Mouse (Mus musculus) CH12.LX (cell line): ENCODE results near the gene Bglap3. TPM values are rescaled to one million over a fixed set of nuclear protein-coding genes. Genes with fewer than 3 reads are reported as not detected.

Source experiments
- DNase-seq: peaks from one replicate; pipeline ENCODE4 v3.0.0-alpha.2; 2013; ENCODE audit errors: extremely low read depth
- H3K27ac ChIP-seq: 2 replicates; pipeline ENCODE4 v1.5.1; 2012; ENCODE audit warnings: low read depth, mild to moderate bottlenecking, control low read depth, moderate library complexity; ENCODE audit not compliant: insufficient read depth
- H3K27me3 ChIP-seq: replicated peaks from 2 replicates; pipeline ENCODE3; 2012; ENCODE audit warnings: inconsistent platforms
- H3K36me3 ChIP-seq, 2 experiments: replicated peaks in 1 of 2; 2 replicates each; pipeline versions ENCODE3 to v1.6.1; 2012; ENCODE audit warnings: inconsistent platforms in 1 of 2, low read length in 1 of 2, mild to moderate bottlenecking in 1 of 2, mixed read lengths in 1 of 2, moderate library complexity in 1 of 2; ENCODE audit not compliant: control insufficient read depth in 1 of 2, insufficient read depth in 1 of 2
- H3K4me1 ChIP-seq, 2 experiments: 2 replicates each; pipeline ENCODE4 v1.6.1; 2012; ENCODE audit warnings: inconsistent platforms in 1 of 2, moderate library complexity in 1 of 2; ENCODE audit not compliant: insufficient read depth in 2 of 2, control insufficient read depth in 1 of 2
- H3K4me2 ChIP-seq: 2 replicates; pipeline ENCODE4 v1.6.1; 2012; ENCODE audit warnings: low read depth, mild to moderate bottlenecking, control low read depth; ENCODE audit not compliant: poor library complexity, insufficient read depth, severe bottlenecking
- H3K4me3 ChIP-seq, 3 experiments: fragments of 150-350 bp in 1 of 3; sonication (generic) in 1 of 3; replicated peaks in 1 of 3; 2 replicates each; pipeline versions ENCODE3 to v1.5.1; 2011 to 2012; ENCODE audit warnings: low read depth in 2 of 3, low read length in 2 of 3, mild to moderate bottlenecking in 2 of 3, moderate library complexity in 2 of 3, control low read depth in 1 of 3, improper control_type of control experiment in 1 of 3, inconsistent platforms in 1 of 3, mixed read lengths in 1 of 3; ENCODE audit not compliant: poor library complexity in 1 of 3
- H3K79me2 ChIP-seq: replicated peaks from 2 replicates; pipeline ENCODE4 v1.6.1; 2012; ENCODE audit warnings: mild to moderate bottlenecking, moderate library complexity; ENCODE audit not compliant: control insufficient read depth, poor library complexity, insufficient read depth, severe bottlenecking; ENCODE audit errors: extremely low read depth
- H3K9ac ChIP-seq: 2 replicates; pipeline ENCODE4 v1.6.1; 2012; ENCODE audit warnings: low read depth, mild to moderate bottlenecking, control low read depth, moderate library complexity; ENCODE audit not compliant: insufficient read depth
- H3K9me3 ChIP-seq: replicated peaks from 2 replicates; pipeline ENCODE3; 2012; ENCODE audit warnings: low read length, inconsistent platforms, mixed read lengths
- CHD2 ChIP-seq: IDR thresholded peaks from 2 replicates; pipeline ENCODE4 v1.6.1; 2011; ENCODE audit warnings: low read length, improper control_type of control experiment
- CTCF ChIP-seq, 2 experiments: IDR thresholded peaks in 1 of 2; conservative IDR thresholded peaks in 1 of 2; 2 replicates each; pipeline ENCODE4 v1.5.1; 2011 to 2012; ENCODE audit warnings: low read depth in 2 of 2, low read length in 2 of 2, improper control_type of control experiment in 1 of 2, inconsistent platforms in 1 of 2, mild to moderate bottlenecking in 1 of 2, moderate library complexity in 1 of 2
- ELF1 ChIP-seq: IDR thresholded peaks from 2 replicates; pipeline ENCODE4 v1.6.1; 2014; ENCODE audit warnings: low read depth, mild to moderate bottlenecking, inconsistent platforms, low read length, improper control_type of control experiment
- EP300 ChIP-seq: IDR thresholded peaks from 2 replicates; pipeline ENCODE4 v1.6.1; 2011; ENCODE audit warnings: low read length, improper control_type of control experiment
- ETS1 ChIP-seq: conservative IDR thresholded peaks from 2 replicates; pipeline ENCODE4 v1.6.1; 2012; ENCODE audit warnings: low read depth, mild to moderate bottlenecking, inconsistent platforms, low read length, improper control_type of control experiment, moderate library complexity
- GABPA ChIP-seq: IDR thresholded peaks from 2 replicates; pipeline ENCODE4 v1.6.1; 2012; ENCODE audit warnings: low read depth, low read length, improper control_type of control experiment, inconsistent platforms; ENCODE audit not compliant: insufficient replicate concordance
- HCFC1 ChIP-seq: IDR thresholded peaks from 2 replicates; pipeline ENCODE4 v1.6.1; 2012; ENCODE audit warnings: low read depth, mild to moderate bottlenecking, inconsistent platforms, low read length, improper control_type of control experiment
- JUND ChIP-seq: conservative IDR thresholded peaks from 2 replicates; pipeline ENCODE4 v1.6.1; 2011; ENCODE audit warnings: low read depth, low read length, improper control_type of control experiment
- MAZ ChIP-seq: IDR thresholded peaks from 2 replicates; pipeline ENCODE4 v1.6.1; 2012; ENCODE audit warnings: low read depth, mild to moderate bottlenecking, inconsistent platforms, low read length, improper control_type of control experiment, moderate library complexity
- NRF1 ChIP-seq: IDR thresholded peaks from 2 replicates; pipeline ENCODE4 v1.6.1; 2014; ENCODE audit warnings: low read depth, mild to moderate bottlenecking, inconsistent platforms, low read length, improper control_type of control experiment, moderate library complexity
- POLR2AphosphoS2 ChIP-seq: IDR thresholded peaks from 2 replicates; pipeline ENCODE4 v1.6.1; 2011; ENCODE audit warnings: low read depth, low read length, improper control_type of control experiment
- RAD21 ChIP-seq: IDR thresholded peaks from 2 replicates; pipeline ENCODE4 v1.6.1; 2011; ENCODE audit warnings: low read depth, mild to moderate bottlenecking, low read length, improper control_type of control experiment, moderate library complexity
- RCOR1 ChIP-seq: conservative IDR thresholded peaks from 2 replicates; pipeline ENCODE4 v1.6.1; 2012; ENCODE audit warnings: low read depth, mild to moderate bottlenecking, inconsistent platforms, low read length, improper control_type of control experiment
- SMC3 ChIP-seq: IDR thresholded peaks from 2 replicates; pipeline ENCODE4 v1.6.1; 2011; ENCODE audit warnings: low read depth, low read length, improper control_type of control experiment
- TBP ChIP-seq: conservative IDR thresholded peaks from 2 replicates; pipeline ENCODE4 v1.6.1; 2011; ENCODE audit warnings: low read depth, low read length, improper control_type of control experiment
- TCF12 ChIP-seq: IDR thresholded peaks from 2 replicates; pipeline ENCODE4 v1.6.1; 2014; ENCODE audit warnings: low read depth, mild to moderate bottlenecking, inconsistent platforms, low read length, improper control_type of control experiment
- USF1 ChIP-seq: IDR thresholded peaks from 2 replicates; pipeline ENCODE4 v1.6.1; 2014; ENCODE audit warnings: low read depth, mild to moderate bottlenecking, inconsistent platforms, low read length, improper control_type of control experiment
- ZC3H11A ChIP-seq: IDR thresholded peaks from 2 replicates; pipeline ENCODE4 v1.6.1; 2012; ENCODE audit warnings: low read depth, mild to moderate bottlenecking, inconsistent platforms, low read length, improper control_type of control experiment
- ZKSCAN1 ChIP-seq: IDR thresholded peaks from 2 replicates; pipeline ENCODE4 v1.6.1; 2012; ENCODE audit warnings: low read depth, inconsistent platforms, low read length, improper control_type of control experiment, borderline replicate concordance
- dilution Hi-C: fragments of 300-500 bp; cut with MboI; formaldehyde crosslinking; loops from 2 replicates; pipeline ENCODE4 v1.14.3; 2020; ENCODE audit warnings: low sequenced_read_pairs; ENCODE audit not compliant: extremely low pct_unique_long_range_greater_than_20kb, extremely low pct_ligation_motif_present
- in situ Hi-C: fragments of 300-500 bp; cut with MboI; formaldehyde crosslinking; loops from 3 replicates; pipeline ENCODE4 v1.14.3; 2019; ENCODE audit warnings: low sequenced_read_pairs, low pct_ligation_motif_present, low pct_unique_long_range_greater_than_20kb, mixed read lengths
- polyA plus RNA-seq: library from polyadenylated mRNA; unstranded; fragments of >175 nt; gene quantifications from 2 replicates; pipeline ENCODE4 v1.2.1, GENCODE M21; 2012; ENCODE audit warnings: low read depth; ENCODE audit not compliant: insufficient read length
- total RNA-seq, 2 experiments: library from RNA; depleted of rRNA; stranded (reverse); fragments of 300-350 nt in 1 of 2; fragments of >200 nt in 1 of 2; gene quantifications; 2 replicates each; pipeline ENCODE4 v1.2.3; 2012 to 2014

Gene Bglap3
- total and polyA plus RNA-seq, 3 experiments = 1.0 to 2.7 (median 2.0) TPM

GRCm38 (mm10) chr3:88334029-88334658 is 38.4 kb downstream of the Bglap3 start:
- Histone ChIP-seq H3K9ac (no peak overlapping the region), H3K36me3 (peaks cover 13 to 39% of the 10 kb centered on the region in 2 experiments), H3K4me1 (peaks cover 16 to 34% of the 10 kb centered on the region in 2 experiments), H3K79me2 (peaks cover 29% of the 10 kb centered on the region), H3K9me3 (no peaks in the 10 kb centered on the region), H3K4me2 (peak overlapping the region; percentile 47; the same call in 1 of the 2 replicates), H3K27ac (peak overlapping the region; percentile 10; the same call in 1 of the 2 replicates), H3K27me3 (no peaks in the 10 kb centered on the region), H3K4me3 (peak overlapping the region in 1 of 3 experiments; percentile 10)
- TF ChIP-seq CHD2 (no peak), RAD21 (no peak), RCOR1 (no peak), ZC3H11A (no peak), USF1 (no peak), ELF1 (no peak), TBP (no peak), ZKSCAN1 (no peak), ETS1 (no peak), TCF12 (no peak), POLR2AphosphoS2 (no peak; the same call in 1 of the 2 replicates), HCFC1 (no peak), JUND (no peak), EP300 (no peak)
- in situ Hi-C loops (loop anchor here (5.0 kb wide), 1 partner anchor 37 kb away; the partner anchor contains the start of genes Cct3 and Tsacc), dilution Hi-C loops (no loop called here)
- no peak for DNase-seq

GRCm38 (mm10) chr3:88331282-88331681 is 41.3 kb downstream of the Bglap3 start:
- peaks cover 15 to 21% of the 10 kb centered on the region in 2 experiments for H3K4me1 ChIP-seq
- in situ Hi-C loops = loop anchor here (5.0 kb wide), 1 partner anchor 34 kb away; the partner anchor contains the start of genes Cct3 and Tsacc
- H3K36me3 ChIP-seq = peaks cover 26 to 57% of the 10 kb centered on the region in 2 experiments

More at GRCm38 (mm10) chr3:88331282-88331681, 41.3 kb downstream of the Bglap3 start:
- H3K79me2 ChIP-seq = peaks cover 4% of the 10 kb centered on the region; the same call in 1 of the 2 replicates
- no peak overlapping the region for H3K9ac ChIP-seq
- TF ChIP-seq TCF12 (no peak), SMC3 (peak; percentile 36), NRF1 (no peak), MAZ (no peak), RAD21 (peak; percentile 49), GABPA (no peak), CTCF (conservative IDR thresholded peaks at IDR 0.05 in 1 of 2, IDR thresholded peaks at IDR 0.05 in 1 of 2; ENCODE audit: low read depth in 2 of 2, low read length in 2 of 2) (peak; percentile 63 to 80)
- no peak overlapping the region for H3K4me2 ChIP-seq
- no peak overlapping the region for H3K4me3 ChIP-seq
- dilution Hi-C loops = no loop called here
- H3K9me3 ChIP-seq = no peaks in the 10 kb centered on the region
- no peak overlapping the region for H3K27ac ChIP-seq
- peak; percentile 68 for DNase-seq
- no peaks in the 10 kb centered on the region for H3K27me3 ChIP-seq
